Mouse (Mus musculus): ENCODE results near the gene Dclk3.

DNA sequence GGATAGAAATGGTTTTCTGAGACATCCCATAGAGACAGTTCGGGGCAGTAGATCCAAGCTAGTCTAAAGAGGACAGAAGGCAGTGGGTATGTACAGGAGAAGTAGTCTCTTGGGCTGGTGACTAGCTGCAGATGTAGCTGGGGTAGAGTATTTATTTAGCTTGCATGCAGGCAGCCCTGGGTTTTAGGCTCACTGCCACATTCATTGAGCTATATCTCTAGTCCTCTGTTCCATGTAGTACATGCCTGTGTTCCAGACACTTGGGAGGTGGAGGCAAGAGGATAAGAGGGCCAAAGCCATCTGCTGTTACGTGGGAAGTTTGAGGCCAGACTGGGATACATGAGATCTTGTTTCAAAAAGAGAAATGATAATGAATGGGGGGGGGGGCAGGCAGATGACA is 3.5 kb upstream of the Dclk3 start:
- TF ChIP-seq POLR2A (IDR thresholded peaks at IDR 0.05; ENCODE audit: extremely low read depth, insufficient read depth, low read length) (no peak), CTCF (IDR thresholded peaks at IDR 0.05; ENCODE audit: low read depth, low read length) (no peak)

Data from liver, adult 2 months (tissue).